Mouse (Mus musculus): ENCODE results near the gene Slc2a4. TPM values are rescaled to one million over a fixed set of nuclear protein-coding genes. Genes with fewer than 3 reads are reported as not detected.

Gene Slc2a4
- polyA plus RNA-seq, 1 experiment from 2014 or later = 29.2 TPM

GRCm38 (mm10) chr11:69914917-69915430 is 33.0 kb downstream of the Slc2a4 start:
- no peak for ATAC-seq (ENCODE audit: low FRiP score, low read depth)
- H3K9ac ChIP-seq = peak overlapping the region; percentile 92
- H3K4me2 ChIP-seq (replicated peaks) = peak overlapping the region; percentile 81
- H3K4me3 ChIP-seq = peak overlapping the region; percentile 87
- H3K27ac ChIP-seq = no peak overlapping the region
- peaks cover 45% of the 10 kb centered on the region for H3K4me1 ChIP-seq
- H3K27me3 ChIP-seq = no peaks in the 10 kb centered on the region
- H3K9me3 ChIP-seq = no peaks in the 10 kb centered on the region
- WGBS = 32% methylated on average over 9 of the region's 9 CpGs
- H3K36me3 ChIP-seq = peaks cover 84% of the 10 kb centered on the region

DNA sequence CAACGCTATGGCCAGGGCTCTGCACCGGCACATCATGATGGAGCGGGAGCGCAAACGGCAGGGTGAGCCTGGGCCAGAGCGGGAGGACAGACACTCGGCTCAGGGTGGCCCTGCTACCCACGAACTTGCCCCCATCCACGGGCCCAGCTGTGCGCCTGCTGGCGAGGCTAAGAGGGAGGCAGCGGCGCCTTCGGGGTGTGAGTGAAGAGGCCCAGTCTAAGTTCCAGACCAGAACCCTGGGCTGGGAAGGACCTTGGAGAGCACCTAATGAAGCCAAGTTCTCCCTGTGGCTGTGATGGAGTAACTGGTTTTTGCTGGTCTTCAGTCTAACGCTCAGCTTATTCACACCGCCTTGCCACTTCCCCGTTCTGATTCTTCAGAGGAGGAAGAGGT is 33.6 kb downstream of the Slc2a4 start:
- Histone ChIP-seq H3K27me3 (no peaks in the 10 kb centered on the region), H3K4me2 (replicated peaks) (peak overlapping the region; percentile 81), H3K9ac (peak overlapping the region; percentile 92), H3K27ac (peak overlapping the region; percentile 92), H3K36me3 (peaks cover 88% of the 10 kb centered on the region), H3K9me3 (no peaks in the 10 kb centered on the region), H3K4me1 (peaks cover 41% of the 10 kb centered on the region), H3K4me3 (peak overlapping the region; percentile 87)
- WGBS = under 1% methylated on average over 17 of the region's 17 CpGs
- no peak for ATAC-seq (ENCODE audit: low FRiP score, low read depth)

DNA sequence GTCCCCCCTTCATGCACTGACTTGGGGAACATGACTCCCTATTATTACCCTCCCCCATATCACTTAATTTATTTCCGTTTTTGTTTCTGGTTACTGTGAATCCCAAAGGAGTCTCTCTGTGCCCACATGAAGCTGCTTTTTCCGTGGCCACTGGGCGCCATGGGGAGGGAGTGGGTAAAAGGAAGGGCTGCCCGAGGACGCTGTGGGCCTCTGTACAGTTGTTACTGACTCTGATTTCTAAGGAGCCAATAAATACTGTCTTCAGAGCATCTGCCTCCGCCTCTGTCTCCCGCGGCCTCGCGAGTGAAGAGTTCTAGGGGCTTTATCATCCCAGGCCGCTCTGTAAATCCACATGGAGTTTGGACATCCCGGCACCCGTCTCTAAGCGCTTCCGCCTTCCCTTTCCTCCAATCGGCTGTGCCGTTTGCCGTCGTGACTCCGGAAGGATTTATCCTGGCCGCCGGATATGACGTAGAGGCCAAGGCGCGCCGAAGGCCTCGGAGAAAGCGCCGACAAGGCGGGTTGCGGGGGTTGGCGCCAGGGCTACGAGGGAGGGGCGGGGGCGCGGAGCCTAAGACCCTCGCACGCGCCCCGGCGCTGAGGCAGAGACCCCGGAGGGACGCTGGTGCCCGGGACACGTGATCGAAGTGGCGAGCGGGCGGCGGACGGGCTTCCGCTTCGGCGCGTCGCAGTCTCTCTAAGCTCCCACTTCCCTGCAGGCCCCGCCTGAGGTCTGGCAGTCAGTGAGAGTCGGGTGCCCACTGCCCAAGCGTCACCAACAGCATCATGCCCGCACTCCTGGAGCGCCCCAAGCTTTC is 34.2 kb downstream of the Slc2a4 start, which contains the start of gene Gps2:
Gene Gps2 (plus strand): TSS at position 335 of the 818 bp plus-strand sequence.
- Histone ChIP-seq H3K27me3 (no peaks in the 10 kb centered on the region), H3K9me3 (no peaks in the 10 kb centered on the region), H3K4me2 (replicated peaks) (peak within 1 kb of the TSS; percentile 81), H3K27ac (peak within 1 kb of the TSS; percentile 92), H3K4me1 (peaks cover 35% of the 10 kb centered on the region), H3K36me3 (peaks cover 88% of the 10 kb centered on the region), H3K4me3 (peak within 1 kb of the TSS; percentile 87), H3K9ac (peak within 1 kb of the TSS; percentile 92)
- WGBS = 2% methylated on average over 61 of the region's 61 CpGs
- peak; percentile 91 for ATAC-seq (ENCODE audit: low FRiP score, low read depth)

GRCm38 (mm10) chr11:69912716-69913530 is 35.1 kb downstream of the Slc2a4 start:
- Histone ChIP-seq H3K4me1 (peaks cover 27% of the 10 kb centered on the region), H3K27ac (peak overlapping the region; percentile 92; the same call in 1 of the 2 replicates), H3K36me3 (peaks cover 88% of the 10 kb centered on the region), H3K27me3 (no peaks in the 10 kb centered on the region), H3K9me3 (no peaks in the 10 kb centered on the region), H3K9ac (peak overlapping the region; percentile 92), H3K4me2 (replicated peaks) (peak overlapping the region; percentile 81), H3K4me3 (peak overlapping the region; percentile 87)
- WGBS = 78% methylated on average over 15 of the region's 15 CpGs
- no peak for ATAC-seq (ENCODE audit: low FRiP score, low read depth)

DNA sequence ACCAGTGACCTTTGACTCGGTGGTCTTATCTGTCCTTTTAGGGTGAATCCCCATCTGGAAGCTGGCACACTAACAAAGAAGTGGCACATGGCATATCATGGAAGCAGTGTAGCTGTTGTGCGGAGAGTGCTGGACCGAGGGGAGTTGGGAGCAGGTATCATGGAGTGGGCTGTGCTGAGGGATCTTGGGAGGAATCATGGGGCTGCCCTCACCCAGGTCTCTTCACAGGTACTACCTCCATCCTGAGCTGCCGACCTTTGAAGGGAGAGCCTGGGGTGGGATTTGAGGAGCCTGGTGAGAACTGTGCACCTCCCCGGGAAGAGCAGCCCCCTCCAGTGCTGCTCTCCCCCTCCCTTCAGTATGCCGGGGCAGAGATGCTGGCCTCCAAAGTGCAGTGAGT is 36.3 kb downstream of the Slc2a4 start:
- Histone ChIP-seq H3K4me2 (replicated peaks) (no peak overlapping the region), H3K36me3 (peaks cover 88% of the 10 kb centered on the region), H3K4me1 (peaks cover 27% of the 10 kb centered on the region), H3K27ac (no peak overlapping the region), H3K4me3 (no peak overlapping the region), H3K9me3 (no peaks in the 10 kb centered on the region), H3K9ac (no peak overlapping the region), H3K27me3 (no peaks in the 10 kb centered on the region)
- ATAC-seq (ENCODE audit: low FRiP score, low read depth) = no peak
- 98% methylated on average over 6 of the region's 6 CpGs for WGBS

GRCm38 (mm10) chr11:69910781-69911560 is 37.0 kb downstream of the Slc2a4 start:
- 91% methylated on average over 17 of the region's 17 CpGs for WGBS
- H3K36me3 ChIP-seq = peaks cover 88% of the 10 kb centered on the region
- no peaks in the 10 kb centered on the region for H3K27me3 ChIP-seq
- no peak overlapping the region for H3K4me2 ChIP-seq (replicated peaks)
- ATAC-seq (ENCODE audit: low FRiP score, low read depth) = no peak
- no peak overlapping the region for H3K27ac ChIP-seq
- H3K9me3 ChIP-seq = no peaks in the 10 kb centered on the region
- no peak overlapping the region for H3K4me3 ChIP-seq
- no peak overlapping the region for H3K9ac ChIP-seq
- H3K4me1 ChIP-seq = peaks cover 22% of the 10 kb centered on the region

- Histone ChIP-seq H3K4me2 (replicated peaks) (no peak overlapping the region), H3K27ac (no peak overlapping the region), H3K9ac (no peak overlapping the region), H3K4me3 (no peak overlapping the region), H3K27me3 (no peaks in the 10 kb centered on the region), H3K36me3 (peaks cover 88% of the 10 kb centered on the region), H3K4me1 (peaks cover 14% of the 10 kb centered on the region), H3K9me3 (no peaks in the 10 kb centered on the region)
- ATAC-seq (ENCODE audit: low FRiP score, low read depth) = no peak
- WGBS = 94% methylated on average over 8 of the region's 8 CpGs
These were observed 37.8 kb downstream of the Slc2a4 start for GRCm38 (mm10) chr11:69910177-69910576.

- Histone ChIP-seq H3K4me3 (no peak overlapping the region), H3K4me1 (peaks cover 7% of the 10 kb centered on the region), H3K27me3 (no peaks in the 10 kb centered on the region), H3K4me2 (replicated peaks) (no peak overlapping the region), H3K36me3 (peaks cover 93% of the 10 kb centered on the region), H3K9me3 (no peaks in the 10 kb centered on the region), H3K9ac (no peak overlapping the region), H3K27ac (no peak overlapping the region)
- WGBS = 94% methylated on average over 5 of the region's 5 CpGs
- ATAC-seq (ENCODE audit: low FRiP score, low read depth) = no peak
These were observed 38.8 kb downstream of the Slc2a4 start for GRCm38 (mm10) chr11:69909174-69909573.

- H3K27ac ChIP-seq = no peak overlapping the region
- 90% methylated on average over 11 of the region's 11 CpGs for WGBS
- peaks cover 7% of the 10 kb centered on the region for H3K4me1 ChIP-seq
- peaks cover 98% of the 10 kb centered on the region for H3K36me3 ChIP-seq
- ATAC-seq (ENCODE audit: low FRiP score, low read depth) = no peak
- no peak overlapping the region for H3K4me3 ChIP-seq
- no peak overlapping the region for H3K9ac ChIP-seq
- no peaks in the 10 kb centered on the region for H3K27me3 ChIP-seq
- H3K4me2 ChIP-seq (replicated peaks) = no peak overlapping the region
- no peaks in the 10 kb centered on the region for H3K9me3 ChIP-seq
These were observed 39.3 kb downstream of the Slc2a4 start for GRCm38 (mm10) chr11:69908645-69909044.

DNA sequence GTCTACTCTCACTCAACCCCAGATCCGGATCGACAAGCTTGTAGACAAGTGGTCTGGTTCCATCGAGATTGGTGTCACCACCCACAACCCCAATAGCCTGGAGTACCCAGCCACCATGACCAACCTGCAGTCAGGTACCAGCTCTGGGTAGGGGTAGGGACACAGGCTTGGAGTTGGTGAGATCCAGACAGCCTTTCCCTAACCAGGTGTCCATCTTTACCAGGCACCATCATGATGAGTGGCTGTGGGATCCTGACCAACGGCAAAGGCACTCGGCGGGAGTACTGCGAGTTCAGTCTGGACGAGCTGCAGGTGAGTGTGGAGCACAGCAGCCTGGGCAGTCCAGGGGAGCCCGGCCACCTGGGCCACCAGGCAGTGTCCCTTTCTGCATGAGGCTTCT is 43.7 kb downstream of the Slc2a4 start:
- WGBS = 94% methylated on average over 9 of the region's 9 CpGs
- Histone ChIP-seq H3K4me1 (peaks cover 18% of the 10 kb centered on the region), H3K4me2 (replicated peaks) (no peak overlapping the region), H3K36me3 (peaks cover 64% of the 10 kb centered on the region), H3K9ac (no peak overlapping the region), H3K9me3 (no peaks in the 10 kb centered on the region), H3K4me3 (peak overlapping the region; percentile 7; the same call in 1 of the 2 replicates), H3K27ac (no peak overlapping the region), H3K27me3 (no peaks in the 10 kb centered on the region)
- no peak for ATAC-seq (ENCODE audit: low FRiP score, low read depth)

- no peak for ATAC-seq (ENCODE audit: low FRiP score, low read depth)
- Histone ChIP-seq H3K9me3 (no peaks in the 10 kb centered on the region), H3K4me1 (peaks cover 25% of the 10 kb centered on the region), H3K4me2 (replicated peaks) (peak overlapping the region; percentile 91), H3K36me3 (peaks cover 51% of the 10 kb centered on the region), H3K4me3 (peak overlapping the region; percentile 87), H3K27me3 (no peaks in the 10 kb centered on the region), H3K27ac (no peak overlapping the region), H3K9ac (peak overlapping the region; percentile 94)
- WGBS = 87% methylated on average over 13 of the region's 13 CpGs
These were observed 45.0 kb downstream of the Slc2a4 start for GRCm38 (mm10) chr11:69902972-69903371.
